Mouse (Mus musculus): ENCODE measurements around the gene Mpeg1.

The Mpeg1 gene

DNA sequence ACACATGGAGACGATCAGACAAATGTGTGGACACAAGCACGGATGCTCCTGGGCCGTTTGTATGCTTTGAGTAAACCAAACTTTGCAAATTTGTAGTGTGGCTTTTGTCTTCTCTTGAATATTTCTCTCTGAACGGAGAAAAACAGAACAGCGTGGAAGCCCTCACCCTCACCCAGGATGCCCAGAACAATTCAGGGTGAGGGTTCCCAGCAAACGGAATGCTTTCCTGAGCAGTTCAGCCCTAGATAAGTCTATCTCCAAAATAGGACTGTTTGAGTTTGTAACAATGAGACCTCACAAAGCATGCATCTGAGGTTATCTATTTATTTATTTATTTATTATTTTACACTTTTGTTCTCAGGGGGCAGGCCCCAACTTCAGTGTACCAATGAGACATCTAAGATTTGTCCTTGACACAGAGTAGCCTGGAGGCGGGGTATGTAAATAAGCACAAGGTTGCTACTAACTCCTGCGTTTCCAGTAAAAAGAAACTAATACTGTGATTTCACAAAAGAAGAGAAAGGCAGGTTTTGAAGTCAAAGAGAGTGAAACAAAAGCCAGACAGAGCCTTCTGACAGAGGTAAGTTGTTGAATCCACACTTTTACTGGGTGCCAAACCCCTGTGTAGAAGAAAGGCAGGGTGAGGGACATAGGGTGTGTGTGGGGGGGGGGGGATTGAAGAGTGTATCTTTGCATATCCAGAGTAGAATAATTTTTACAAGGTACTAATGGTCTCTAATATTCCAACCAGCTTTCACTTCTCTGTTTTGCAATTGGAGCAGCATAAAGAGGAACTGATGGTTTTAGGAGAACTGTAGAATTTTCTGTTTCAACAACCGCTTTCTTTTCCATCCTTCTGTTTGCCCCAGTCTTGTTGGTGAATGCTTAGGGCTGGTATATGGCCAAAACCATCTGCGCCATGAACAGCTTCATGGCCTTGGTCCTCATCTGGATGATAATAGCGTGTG, at the start of gene Mpeg1:
Gene Mpeg1, plus strand, starts transcription at position 498 of the 968 bp plus-strand sequence.
- DNase-seq: no peak

- no peak for DNase-seq
Measured at GRCm38 (mm10) chr19:12413737-12414136, 46.8 kb upstream of the Mpeg1 start.

DNA sequence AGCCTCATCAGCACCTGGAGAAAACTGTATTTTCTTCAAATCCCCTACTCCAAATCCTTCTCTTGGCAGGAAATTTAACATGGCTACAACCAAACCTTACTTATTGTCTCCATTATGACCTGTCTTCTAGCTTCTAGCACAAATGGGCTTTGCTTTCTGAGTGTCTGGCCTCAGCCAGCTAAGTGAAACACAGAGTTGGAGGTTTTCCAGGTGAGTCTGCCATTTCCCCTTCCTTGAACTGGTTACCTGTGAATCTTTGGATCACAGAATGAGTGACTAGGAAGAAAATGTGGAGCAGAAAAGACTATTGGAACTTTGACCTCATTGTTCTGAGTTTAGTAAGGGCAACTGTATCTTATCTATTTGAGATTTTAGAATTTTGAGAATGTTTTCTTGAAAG, 43.2 kb upstream of the Mpeg1 start, which contains the start of gene Olfr1441:
Gene Olfr1441, plus strand, starts transcription at position 73 of the 400 bp plus-strand sequence.
- no peak for DNase-seq

DNA sequence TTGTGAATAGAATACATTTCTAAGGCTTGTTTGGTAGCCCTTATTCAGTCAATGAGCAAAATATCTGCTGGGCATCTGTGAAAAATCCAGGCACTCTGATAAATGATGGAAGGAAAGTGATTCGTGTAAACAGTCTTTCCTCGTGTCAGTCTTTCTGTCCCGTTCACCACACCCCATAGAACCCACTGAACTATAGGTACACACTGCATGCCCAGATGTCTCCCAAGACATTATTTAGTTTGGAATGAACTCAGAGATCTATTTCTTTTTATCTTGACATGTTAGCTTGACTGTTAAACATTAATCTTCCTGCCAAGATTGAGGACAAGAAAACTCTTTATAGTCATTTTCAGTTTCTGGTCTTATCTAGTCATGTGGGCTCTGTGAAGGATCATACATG, 42.3 kb upstream of the Mpeg1 start:
- no peak for DNase-seq

GRCm38 (mm10) chr19:12420555-12420954, 40.0 kb upstream of the Mpeg1 start:
- no peak for DNase-seq

DNA sequence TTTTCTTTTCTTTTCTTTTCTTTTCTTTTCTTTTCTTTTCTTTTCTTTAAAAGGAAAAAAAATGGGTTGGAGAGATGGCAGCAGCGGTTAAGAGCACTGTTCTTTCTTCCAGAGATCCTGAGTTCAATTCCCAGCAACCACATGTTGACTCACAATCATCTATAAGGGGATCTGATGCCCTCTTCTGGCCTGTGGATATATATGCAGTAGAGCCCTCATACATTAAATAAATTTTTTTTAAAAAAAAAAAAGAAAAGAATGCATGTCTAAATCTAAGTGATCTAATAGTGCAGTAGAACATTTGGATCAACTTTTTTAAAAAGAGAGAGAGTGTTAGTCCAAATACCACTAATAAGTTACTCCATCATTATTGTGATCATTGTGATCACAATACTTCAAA, 38.9 kb upstream of the Mpeg1 start:
- no peak for DNase-seq

- no peak for DNase-seq
Measured at GRCm38 (mm10) chr19:12427101-12427500, 33.5 kb upstream of the Mpeg1 start.

DNA sequence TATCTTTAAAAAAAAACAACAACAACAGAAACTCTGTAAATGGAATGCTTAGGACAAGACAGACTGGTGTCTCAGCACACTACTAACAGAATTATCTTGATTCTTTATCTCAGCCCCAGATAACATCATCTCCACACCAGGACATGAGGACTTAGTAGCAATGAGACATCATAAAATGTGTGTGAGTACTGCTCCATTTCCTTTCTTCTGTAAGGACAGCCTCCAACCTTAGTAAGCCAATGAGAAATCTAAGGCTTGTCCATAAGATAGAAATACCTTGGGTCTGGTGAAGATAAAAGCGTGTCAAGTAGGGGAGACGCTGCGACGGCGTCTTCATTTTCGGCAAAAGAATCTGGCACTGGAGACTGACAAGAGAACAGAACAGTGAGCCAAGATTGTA, 33.0 kb upstream of the Mpeg1 start, which contains the start of gene Pfpl:
Gene Pfpl, plus strand, starts transcription at position 301 of the 400 bp plus-strand sequence.
- no peak for DNase-seq

- DNase-seq: peak; percentile 61
Measured at GRCm38 (mm10) chr19:12433033-12433432, 27.5 kb upstream of the Mpeg1 start.

GRCm38 (mm10) chr19:12435011-12435416, 25.6 kb upstream of the Mpeg1 start:
- DNase-seq: no peak

- no peak for DNase-seq
Measured at GRCm38 (mm10) chr19:12435750-12436524, 24.6 kb upstream of the Mpeg1 start.

DNA sequence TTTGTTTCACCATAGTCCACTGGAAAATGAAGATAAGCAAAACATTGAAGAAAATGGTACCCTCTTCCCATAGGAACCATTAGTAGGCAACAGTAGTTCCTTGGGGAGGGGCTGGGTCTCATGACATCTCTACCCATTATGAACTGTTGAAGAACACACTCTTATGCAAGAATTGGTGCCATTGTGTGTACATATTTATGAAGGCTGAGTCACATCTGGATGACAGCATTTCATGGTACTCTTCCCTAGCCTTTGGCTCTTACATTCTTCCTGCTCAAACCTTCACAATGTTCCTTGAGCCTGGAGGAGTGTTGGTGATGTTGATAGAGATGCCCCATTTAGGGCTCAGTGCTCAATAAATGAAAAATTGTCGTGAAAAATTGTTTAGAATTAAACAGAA, 21.0 kb upstream of the Mpeg1 start:
- DNase-seq: no peak

DNA sequence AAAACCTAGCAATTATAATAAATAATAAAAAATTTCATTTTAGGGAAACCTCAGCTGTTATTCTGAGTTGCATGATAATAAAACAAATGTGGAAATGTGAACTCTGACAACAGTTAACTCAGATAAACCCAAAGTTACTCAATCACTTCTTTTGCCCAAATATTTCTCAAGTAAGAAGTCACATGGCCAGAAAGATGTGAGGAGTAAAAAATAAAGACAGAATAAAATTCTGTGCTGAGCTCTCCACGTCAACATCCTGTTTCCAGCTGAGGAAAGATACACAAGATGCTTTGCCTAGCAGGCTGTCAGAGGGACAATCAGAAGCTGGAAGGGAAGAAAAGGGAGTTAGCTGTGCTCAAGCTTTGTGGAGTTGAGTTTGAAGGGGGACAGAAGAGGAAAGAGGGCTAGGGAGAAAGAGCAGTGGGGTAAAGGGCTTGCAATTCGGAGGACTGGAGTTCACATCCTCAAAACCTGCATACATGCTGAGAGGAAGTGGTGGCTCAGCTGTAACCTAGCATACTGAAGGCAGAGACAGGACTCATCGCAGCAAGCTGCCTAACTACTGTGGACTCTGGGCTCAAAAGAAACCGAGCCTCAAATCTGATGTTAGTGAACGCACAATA, 20.4 kb upstream of the Mpeg1 start:
- DNase-seq: no peak

GRCm38 (mm10) chr19:12442560-12442959, 18.0 kb upstream of the Mpeg1 start:
- no peak for DNase-seq

GRCm38 (mm10) chr19:12445014-12445413, 15.6 kb upstream of the Mpeg1 start:
- DNase-seq: no peak

DNA sequence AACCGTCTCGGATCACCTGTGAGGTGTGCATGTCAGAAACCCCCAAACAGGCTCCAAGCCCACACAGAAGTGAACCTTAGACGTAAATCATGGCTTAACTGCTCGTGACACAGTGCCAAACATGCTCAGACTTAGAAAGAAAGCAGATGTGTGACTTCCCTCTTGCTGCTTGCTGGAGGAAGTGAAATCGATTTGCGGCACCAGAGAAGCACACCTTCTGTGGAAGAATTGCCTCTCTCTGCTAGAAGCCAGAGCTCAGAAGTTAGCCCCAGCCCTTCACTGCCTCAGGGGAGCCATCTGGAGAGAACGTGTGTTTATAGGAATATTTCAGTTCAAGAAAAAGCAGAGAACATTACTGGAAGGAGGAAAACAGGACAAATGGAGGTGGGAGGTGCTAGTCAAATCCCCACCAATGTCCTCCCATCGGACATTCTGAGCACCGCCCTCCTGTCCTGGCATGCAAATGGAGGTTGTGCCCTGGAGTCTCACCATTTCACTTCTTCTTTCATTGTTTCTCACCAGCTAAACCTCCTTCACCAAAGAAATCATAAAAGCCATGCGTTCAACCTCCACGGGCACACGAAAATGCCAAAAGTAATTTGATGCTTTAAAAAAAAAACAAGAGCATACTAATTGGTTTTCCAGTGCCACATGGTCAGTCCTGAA, 3.0 kb upstream of the Mpeg1 start:
- peak; percentile 24 for DNase-seq

DNA sequence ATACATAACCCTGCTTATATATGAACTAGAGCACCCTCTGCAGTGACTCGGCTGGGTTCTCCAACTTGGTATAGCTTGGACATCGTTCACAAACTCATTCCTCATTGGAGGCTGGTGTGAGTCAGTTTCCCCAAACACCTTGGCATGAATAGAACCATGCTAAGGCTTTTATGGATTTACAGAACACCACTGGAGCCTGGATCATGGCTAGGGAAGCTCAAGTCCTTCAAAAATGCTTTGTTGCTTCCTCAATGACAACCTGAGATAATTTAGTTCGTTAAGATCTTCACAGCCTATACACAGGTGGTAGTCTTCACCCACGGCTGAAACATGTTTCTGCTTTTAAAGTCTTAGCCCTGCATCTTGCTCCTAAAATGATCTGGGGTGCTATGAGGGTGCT, 1.1 kb upstream of the Mpeg1 start:
- DNase-seq: no peak

DNA sequence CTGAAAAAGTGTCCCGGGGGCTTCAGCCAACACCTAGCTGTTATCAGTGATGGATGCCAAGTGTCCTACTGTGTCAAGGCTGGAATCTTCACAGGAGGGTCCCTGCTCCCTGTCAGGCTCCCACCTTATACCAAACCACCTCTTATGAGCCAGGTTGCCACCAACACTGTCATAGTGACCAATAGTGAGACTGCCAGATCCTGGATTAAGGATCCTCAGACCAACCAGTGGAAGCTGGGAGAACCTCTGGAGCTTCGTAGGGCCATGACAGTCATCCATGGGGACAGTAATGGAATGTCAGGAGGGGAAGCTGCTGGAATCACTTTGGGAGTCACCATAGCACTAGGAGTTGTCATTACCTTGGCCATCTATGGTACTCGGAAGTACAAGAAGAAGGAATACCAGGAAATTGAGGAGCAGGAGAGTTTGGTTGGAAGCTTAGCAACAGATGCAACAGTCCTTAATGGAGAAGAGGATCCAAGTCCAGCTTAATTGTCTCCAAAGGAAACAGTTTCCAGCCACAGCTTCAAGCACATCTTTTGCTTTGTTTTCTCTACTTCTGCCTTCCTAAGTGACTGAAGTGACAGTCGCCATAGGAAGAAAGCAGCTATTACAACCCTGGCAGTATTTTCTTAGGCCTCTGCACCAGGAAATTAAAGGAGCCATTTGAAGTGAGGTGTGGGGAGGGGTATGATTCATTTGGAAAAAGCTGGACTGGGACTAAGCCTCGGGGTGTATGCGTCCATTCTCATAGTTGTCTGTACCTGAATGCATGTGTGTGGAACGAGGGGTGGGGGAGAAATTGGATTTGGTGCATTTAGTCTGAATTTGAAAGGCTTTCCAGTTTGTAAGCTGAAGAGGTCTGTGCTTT, 2.5 kb downstream of the Mpeg1 start:
- no peak for DNase-seq

DNA sequence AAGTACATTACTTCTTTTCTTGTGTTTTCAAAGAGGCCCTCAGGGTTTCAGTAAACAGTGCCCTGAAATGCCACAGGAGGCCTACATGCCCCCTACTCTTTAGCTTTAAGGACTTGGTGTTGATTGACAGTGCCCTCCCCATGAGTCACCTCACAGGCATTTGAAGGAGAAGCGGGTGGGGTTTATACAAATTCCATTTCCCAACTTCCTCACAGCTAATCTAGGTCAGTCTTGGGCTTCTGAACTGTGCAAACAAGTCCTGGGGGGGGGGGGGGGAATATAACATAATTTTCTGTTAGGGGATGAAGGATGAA, 3.1 kb downstream of the Mpeg1 start:
- peak; percentile 14 for DNase-seq

DNA sequence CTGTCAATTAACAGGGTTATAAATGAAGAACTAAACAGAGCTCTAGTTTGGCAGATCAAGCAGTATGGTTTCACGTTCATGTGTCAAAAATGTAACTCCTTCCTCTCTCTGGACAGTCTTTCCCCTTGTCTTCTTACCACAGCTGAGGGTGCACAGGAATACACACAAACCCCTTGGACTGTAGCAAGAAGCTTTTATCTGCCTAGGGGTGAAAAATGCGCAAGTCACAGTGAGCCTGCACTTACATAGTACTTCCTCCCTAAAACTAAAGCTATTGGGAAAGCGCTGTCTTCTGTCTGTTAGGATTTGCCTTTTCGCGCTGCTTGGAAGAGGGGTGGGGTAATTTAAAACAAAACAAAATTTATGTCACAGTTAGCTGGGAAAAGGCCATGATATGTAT, 3.5 kb downstream of the Mpeg1 start:
- no peak for DNase-seq

DNA sequence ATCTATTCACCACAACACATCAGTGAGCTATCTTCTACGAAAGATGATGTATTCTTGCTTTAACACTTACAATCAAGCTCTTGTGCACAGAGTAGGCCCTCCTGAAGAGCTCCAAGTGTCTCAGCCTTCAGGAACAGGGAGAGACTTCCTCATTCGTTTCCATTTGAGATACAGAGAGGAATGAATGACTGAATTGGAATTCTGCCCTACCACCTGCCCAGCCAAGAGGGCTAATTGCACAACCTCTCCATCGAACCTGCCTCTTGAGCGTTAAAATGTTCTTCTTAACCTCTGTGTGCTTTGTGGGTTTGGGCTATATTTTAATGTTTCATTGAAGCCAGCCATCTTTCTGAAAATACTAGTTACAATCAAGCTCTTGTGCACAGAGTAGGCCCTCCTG, 4.1 kb downstream of the Mpeg1 start:
- DNase-seq: no peak
